Mouse (Mus musculus) lung, postnatal 0 days (tissue): ENCODE data around the gene Tnfsf15. TPM values are rescaled to one million over a fixed set of nuclear protein-coding genes. Genes with fewer than 3 reads are reported as not detected.

Source experiments
- ATAC-seq: fragments of 200-750 bp; cut with Nextera tagmentation; 2 replicates; pipeline ENCODE4 v1.8.0; 2017; ENCODE audit warnings: moderate library complexity
- DNase-seq: peaks from one replicate; pipeline ENCODE4 v3.0.0-alpha.2; 2016; ENCODE audit warnings: low spot score
- H3K27ac ChIP-seq: fragments of 300-500 bp; sonication (generic); 2 replicates; pipeline ENCODE4 v1.5.1; 2014; ENCODE audit warnings: antibody characterized with exemption, mild to moderate bottlenecking, low read length, mixed read lengths
- H3K27me3 ChIP-seq: fragments of 300-500 bp; sonication (generic); replicated peaks from 2 replicates; pipeline ENCODE4 v1.6.1; 2014; ENCODE audit warnings: low read length, mixed read lengths; ENCODE audit not compliant: insufficient read depth
- H3K36me3 ChIP-seq: fragments of 300-500 bp; sonication (generic); 2 replicates; pipeline ENCODE4 v1.6.1; 2014; ENCODE audit warnings: low read length, mixed read lengths; ENCODE audit not compliant: insufficient read depth
- H3K4me1 ChIP-seq: fragments of 300-500 bp; sonication (generic); 2 replicates; pipeline ENCODE4 v1.6.1; 2014; ENCODE audit warnings: antibody characterized with exemption, low read depth, low read length, mixed read lengths; ENCODE audit not compliant: insufficient read depth
- H3K4me2 ChIP-seq: fragments of 300-500 bp; sonication (generic); replicated peaks from 2 replicates; pipeline ENCODE4 v1.6.1; 2014; ENCODE audit warnings: low read depth, mild to moderate bottlenecking, low read length, moderate library complexity, mixed read lengths
- H3K4me3 ChIP-seq: fragments of 300-500 bp; sonication (generic); 2 replicates; pipeline ENCODE4 v1.5.1; 2014; ENCODE audit warnings: low read depth, low read length
- H3K9ac ChIP-seq: fragments of 300-500 bp; sonication (generic); replicated peaks from 2 replicates; pipeline ENCODE4 v1.6.1; 2014; ENCODE audit warnings: low read depth, mild to moderate bottlenecking
- H3K9me3 ChIP-seq: fragments of 300-500 bp; sonication (generic); 2 replicates; pipeline ENCODE4 v1.6.1; 2016; ENCODE audit warnings: low read length, mixed read lengths
- CTCF ChIP-seq: IDR thresholded peaks from 2 replicates; pipeline ENCODE4 v1.5.1; 2016; ENCODE audit warnings: antibody characterized with exemption, mild to moderate bottlenecking
- EP300 ChIP-seq: IDR thresholded peaks from 2 replicates; pipeline ENCODE4 v1.6.1; 2016; ENCODE audit warnings: antibody characterized with exemption, mild to moderate bottlenecking, control low read depth
- WGBS: fragments of 180-500 bp; shearing (Covaris S2); extraction: QIAGEN DNeasy Blood & Tissue Kit; methylation state at CpG from one replicate; pipeline ENCODE4 v1.1.7; 2014; 5-methylcytosine and 5-hydroxymethylcytosine counted together
- polyA plus RNA-seq: library from polyadenylated mRNA; unstranded; fragments of >200 nt; fragmentation: Nextera tagmentation; extraction: Ambion mirVana; gene quantifications from 2 replicates; pipeline ENCODE4 v1.2.1, GENCODE M21; 2015

The Tnfsf15 gene
- polyA plus RNA-seq, 1 experiment from 2014 or later = 1.0 TPM

DNA sequence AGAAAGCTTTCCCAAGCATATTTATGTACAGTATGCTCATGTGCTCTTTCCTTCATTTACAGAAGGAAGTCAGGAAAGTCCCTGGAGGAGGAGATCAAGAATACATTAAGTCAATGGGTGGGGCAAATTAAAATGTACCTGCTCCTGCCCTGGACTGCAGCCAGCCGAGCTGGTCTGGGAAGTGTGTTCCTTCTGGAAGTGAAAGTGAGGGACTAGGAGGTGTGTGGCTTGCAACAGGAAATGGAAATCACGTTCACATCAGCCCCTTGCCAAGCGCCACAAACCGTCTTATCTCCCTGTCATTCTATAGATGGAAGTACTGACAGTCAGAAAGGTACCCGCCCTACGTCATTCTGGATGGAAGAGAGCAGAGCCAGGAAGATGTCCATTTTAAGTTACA, 358 bp upstream of the Tnfsf15 start:
- Histone ChIP-seq H3K27me3 (no peaks in the 10 kb centered on the region), H3K4me1 (peaks cover 15% of the 10 kb centered on the region; the same call in 1 of the 2 replicates), H3K4me2 (peak overlapping the region; percentile 47), H3K9me3 (no peaks in the 10 kb centered on the region), H3K9ac (no peak overlapping the region), H3K4me3 (0 out of 2 replicates have a peak overlapping the region, but pooled peaks have one; percentile 12), H3K36me3 (no peaks in the 10 kb centered on the region), H3K27ac (peak overlapping the region; percentile 71)
- peak; percentile 67 for ATAC-seq
- WGBS = 23% methylated on average over 6 of the region's 6 CpGs
- TF ChIP-seq CTCF (no peak), EP300 (peak; percentile 61)
- DNase-seq = peak; percentile 91

DNA sequence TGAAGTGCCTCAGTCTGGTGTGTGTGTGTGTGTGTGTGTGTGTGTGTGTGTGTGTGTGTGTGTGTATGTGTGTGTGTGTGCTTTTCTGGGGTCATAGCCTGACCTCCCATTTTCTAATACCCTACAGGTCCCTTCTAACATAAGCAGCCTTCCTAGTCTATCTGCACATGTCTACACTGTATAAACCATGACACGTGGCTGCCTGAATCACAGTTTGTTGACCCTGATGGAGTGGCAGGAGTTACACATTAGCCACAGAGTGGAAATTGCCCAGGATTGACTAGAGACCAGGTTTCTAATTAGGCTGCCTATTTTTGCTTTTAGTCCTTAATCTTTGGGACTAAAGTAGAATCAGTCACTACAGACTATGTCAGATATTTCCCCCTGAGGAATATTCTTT, 1.3 kb downstream of the Tnfsf15 start:
- Histone ChIP-seq H3K4me1 (peaks cover 15% of the 10 kb centered on the region; the same call in 1 of the 2 replicates), H3K9ac (no peak overlapping the region), H3K27ac (peak overlapping the region; percentile 23; the same call in 1 of the 2 replicates), H3K9me3 (no peaks in the 10 kb centered on the region), H3K4me3 (no peak overlapping the region), H3K36me3 (no peaks in the 10 kb centered on the region), H3K27me3 (no peaks in the 10 kb centered on the region), H3K4me2 (no peak overlapping the region)
- peak; percentile 63 for ATAC-seq
- peak; percentile 73 for DNase-seq
- 19% methylated on average over 1 of the region's 1 CpGs for WGBS
- peak; percentile 45 for TF ChIP-seq EP300
- no peak for TF ChIP-seq CTCF

DNA sequence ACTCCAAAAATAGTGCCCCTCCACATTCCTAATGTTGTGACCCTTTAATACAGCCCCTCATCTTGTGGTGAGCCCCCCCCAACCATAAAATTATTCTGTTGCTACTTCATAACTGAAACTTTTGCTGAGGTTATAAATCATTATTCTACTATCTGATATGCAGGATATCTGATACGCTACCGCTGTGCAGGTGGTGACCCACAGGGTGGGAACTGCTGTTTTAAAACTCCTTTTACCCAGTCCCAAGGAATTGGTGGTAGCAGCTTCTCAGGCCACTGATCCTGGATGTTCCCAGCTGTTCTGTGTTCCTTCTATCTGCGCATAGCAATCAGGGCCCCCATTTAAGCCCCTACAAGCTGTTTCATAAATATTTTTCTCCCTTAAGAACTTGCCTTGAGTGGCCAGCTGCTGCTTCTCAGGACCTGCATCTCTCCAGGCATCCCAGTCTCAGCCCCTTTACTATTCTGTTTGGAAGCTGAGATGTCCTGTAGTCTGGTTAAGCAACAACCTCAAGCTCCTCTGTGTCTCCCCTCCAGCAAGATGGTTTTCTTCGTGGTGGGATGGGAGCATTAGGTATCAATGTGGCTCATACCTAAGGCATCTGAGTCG, 2.0 kb downstream of the Tnfsf15 start:
- WGBS = 78% methylated on average over 5 of the region's 5 CpGs
- ATAC-seq (no peak), DNase-seq (no peak)
- H3K4me3 ChIP-seq = no peak overlapping the region
- no peaks in the 10 kb centered on the region for H3K9me3 ChIP-seq
- H3K27me3 ChIP-seq = no peaks in the 10 kb centered on the region
- TF ChIP-seq CTCF = no peak
- H3K4me2 ChIP-seq = no peak overlapping the region
- peaks cover 15% of the 10 kb centered on the region; the same call in 1 of the 2 replicates for H3K4me1 ChIP-seq
- H3K9ac ChIP-seq = no peak overlapping the region
- H3K27ac ChIP-seq = 0 out of 2 replicates have a peak overlapping the region, but pooled peaks have one; percentile 38
- H3K36me3 ChIP-seq = no peaks in the 10 kb centered on the region

DNA sequence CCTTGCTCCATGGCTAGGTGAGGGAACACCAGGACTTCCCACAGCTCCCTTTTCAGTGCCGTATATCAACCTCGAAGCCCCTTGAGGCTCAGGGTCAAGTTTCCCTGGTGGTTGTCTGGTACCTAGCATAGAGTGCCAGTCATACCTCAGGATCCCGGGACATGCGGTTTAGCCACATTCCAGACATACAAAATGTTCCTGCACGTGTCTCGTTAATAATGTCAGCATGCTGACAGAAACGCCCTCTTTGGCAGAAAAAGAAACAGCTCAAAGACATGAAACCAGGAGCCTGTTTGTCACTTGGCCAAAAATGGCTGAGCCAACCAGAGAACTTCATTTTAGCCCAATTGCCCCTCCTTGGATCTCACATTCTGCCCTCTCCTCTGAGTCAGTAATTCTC, 2.8 kb downstream of the Tnfsf15 start:
- TF ChIP-seq CTCF (peak; percentile 39), EP300 (peak; percentile 97)
- no peaks in the 10 kb centered on the region for H3K27me3 ChIP-seq
- H3K4me1 ChIP-seq = peaks cover 15% of the 10 kb centered on the region; the same call in 1 of the 2 replicates
- ATAC-seq (peak; percentile 72), DNase-seq (peak; percentile 88)
- 35% methylated on average over 7 of the region's 7 CpGs for WGBS
- no peaks in the 10 kb centered on the region for H3K36me3 ChIP-seq
- H3K9me3 ChIP-seq = no peaks in the 10 kb centered on the region
- H3K4me2 ChIP-seq = 0 out of 2 replicates have a peak overlapping the region, but pooled peaks have one; percentile 11
- H3K27ac ChIP-seq = peak overlapping the region; percentile 43; the same call in 1 of the 2 replicates
- no peak overlapping the region for H3K9ac ChIP-seq
- no peak overlapping the region for H3K4me3 ChIP-seq

DNA sequence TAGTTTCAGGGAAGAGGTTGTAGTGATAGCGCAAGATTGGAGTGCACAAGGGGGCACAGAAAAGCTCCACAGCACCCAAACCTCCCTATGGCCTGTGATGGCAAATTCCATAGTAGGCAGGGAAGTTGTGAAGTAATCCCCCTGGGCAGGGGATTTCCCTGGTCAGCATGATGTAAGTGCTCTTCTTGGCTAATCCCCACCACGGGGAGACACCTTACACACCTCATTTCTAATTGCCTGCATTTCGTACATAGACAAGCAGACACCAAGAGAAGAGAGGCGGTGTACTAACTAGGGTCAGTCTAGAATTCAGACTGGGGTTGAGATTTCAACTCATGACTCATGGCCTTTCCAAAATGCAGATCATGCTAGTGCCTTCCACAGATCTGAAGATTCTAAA, 4.2 kb downstream of the Tnfsf15 start:
- TF ChIP-seq CTCF = no peak
- TF ChIP-seq EP300 = no peak
- 82% methylated on average over 4 of the region's 4 CpGs for WGBS
- Histone ChIP-seq H3K9ac (no peak overlapping the region), H3K4me3 (no peak overlapping the region), H3K36me3 (no peaks in the 10 kb centered on the region), H3K9me3 (no peaks in the 10 kb centered on the region), H3K4me1 (peaks cover 15% of the 10 kb centered on the region; the same call in 1 of the 2 replicates), H3K27ac (no peak overlapping the region), H3K27me3 (no peaks in the 10 kb centered on the region), H3K4me2 (no peak overlapping the region)
- DNase-seq (no peak), ATAC-seq (no peak)

DNA sequence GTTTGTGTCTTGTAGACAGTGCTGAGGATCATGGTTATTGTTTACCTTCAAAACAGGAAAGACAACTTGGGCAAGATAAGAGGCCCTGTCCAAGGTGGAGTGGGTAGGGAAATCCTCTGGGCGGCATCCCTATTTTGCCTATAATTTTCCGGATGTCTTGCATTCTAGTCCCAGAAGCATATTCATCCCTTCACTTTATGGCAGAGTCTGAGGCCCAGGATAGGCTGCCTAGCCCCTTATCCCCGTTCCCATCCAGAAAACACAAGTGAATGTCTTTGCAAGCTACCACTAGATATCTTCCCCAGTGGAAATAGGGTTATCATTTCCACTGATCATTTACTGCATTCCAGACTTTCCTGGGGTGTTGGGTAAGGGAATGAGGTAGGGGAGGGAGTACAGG, 4.9 kb downstream of the Tnfsf15 start:
- Histone ChIP-seq H3K36me3 (no peaks in the 10 kb centered on the region), H3K27ac (no peak overlapping the region), H3K9me3 (no peaks in the 10 kb centered on the region), H3K27me3 (no peaks in the 10 kb centered on the region), H3K9ac (no peak overlapping the region), H3K4me1 (peaks cover 12% of the 10 kb centered on the region; the same call in 1 of the 2 replicates), H3K4me2 (no peak overlapping the region), H3K4me3 (no peak overlapping the region)
- 78% methylated on average over 3 of the region's 3 CpGs for whole genome bisulfite sequencing
- DNase-seq (no peak), ATAC-seq (no peak)
- no peak for TF ChIP-seq CTCF
- no peak for TF ChIP-seq EP300
